Mouse (Mus musculus) limb, embryonic 15.5 days (tissue): ENCODE results near the gene B3gnt2. TPM values are rescaled to one million over a fixed set of nuclear protein-coding genes. Genes with fewer than 3 reads are reported as not detected.
"Not testable (repeated sequence)": the region's sequence is repeated elsewhere in the genome, so short reads cannot be mapped to it uniquely, and the experiment has no call there.

Source experiments
- ATAC-seq: fragments of 200-750 bp; cut with Nextera tagmentation; 2 replicates; pipeline ENCODE4 v1.8.0; 2017; ENCODE audit warnings: low read depth, moderate TSS enrichment; ENCODE audit not compliant: insufficient number of reproducible peaks, low FRiP score, low TSS enrichment
- H3K27ac ChIP-seq: fragments of 300-500 bp; sonication (generic); 2 replicates; pipeline ENCODE4 v1.5.1; 2015; ENCODE audit warnings: moderate library complexity, mild to moderate bottlenecking, inconsistent platforms
- H3K27me3 ChIP-seq: fragments of 300-500 bp; sonication (generic); 2 replicates; pipeline ENCODE4 v1.6.1; 2015; ENCODE audit warnings: inconsistent platforms
- H3K36me3 ChIP-seq: fragments of 300-500 bp; sonication (generic); 2 replicates; pipeline ENCODE4 v1.6.1; 2015; ENCODE audit warnings: inconsistent platforms
- H3K4me1 ChIP-seq: fragments of 300-500 bp; sonication (generic); 2 replicates; pipeline ENCODE4 v1.6.1; 2015; ENCODE audit warnings: inconsistent platforms
- H3K4me2 ChIP-seq: fragments of 300-500 bp; sonication (generic); 2 replicates; pipeline ENCODE4 v1.6.1; 2015; ENCODE audit warnings: mild to moderate bottlenecking, inconsistent platforms
- H3K4me3 ChIP-seq: fragments of 300-500 bp; sonication (generic); 2 replicates; pipeline ENCODE4 v1.5.1; 2015; ENCODE audit warnings: mild to moderate bottlenecking, inconsistent platforms
- H3K9ac ChIP-seq: fragments of 300-500 bp; sonication (generic); 2 replicates; pipeline ENCODE4 v1.6.1; 2015; ENCODE audit warnings: inconsistent platforms
- H3K9me3 ChIP-seq: fragments of 300-500 bp; sonication (generic); 2 replicates; pipeline ENCODE4 v1.6.1; 2016; ENCODE audit warnings: inconsistent platforms
- WGBS: fragments of 180-500 bp; shearing (Covaris S2); methylation state at CpG from one replicate; pipeline ENCODE4 v1.1.7; 2015; 5-methylcytosine and 5-hydroxymethylcytosine counted together
- polyA plus RNA-seq: library from polyadenylated mRNA; unstranded; fragments of >200 nt; fragmentation: Nextera tagmentation; extraction: Ambion mirVana; gene quantifications from 2 replicates; pipeline ENCODE4 v1.2.1, GENCODE M21; 2015

Gene B3gnt2
- polyA plus RNA-seq, 1 experiment from 2014 or later, result 11.6 TPM

DNA sequence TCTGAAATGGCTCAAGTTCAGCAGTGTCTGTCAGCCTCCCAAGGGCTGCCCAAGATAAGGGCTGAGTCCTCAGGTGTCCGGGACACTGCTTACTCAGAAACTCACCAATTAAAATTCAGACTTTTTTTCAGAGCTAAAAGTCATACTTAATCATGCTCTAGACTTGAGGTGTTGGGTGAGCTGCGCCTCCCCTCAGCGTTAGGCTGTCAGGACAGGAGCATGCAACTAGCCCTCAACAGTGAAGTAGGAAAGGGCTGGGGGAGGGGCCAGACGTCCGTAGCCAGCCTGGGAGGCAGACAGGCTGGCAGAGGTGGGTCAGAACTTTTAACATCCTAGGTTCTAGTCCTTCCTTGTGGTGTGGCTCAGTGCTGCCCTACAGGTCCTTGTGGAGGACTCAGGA, 108.2 kb downstream of the B3gnt2 start:
- Histone ChIP-seq H3K4me1 (no peaks in the 10 kb centered on the region), H3K9ac (no peak overlapping the region), H3K27ac (no peak overlapping the region), H3K4me2 (no peak overlapping the region), H3K9me3 (no peaks in the 10 kb centered on the region), H3K4me3 (no peak overlapping the region), H3K36me3 (no peaks in the 10 kb centered on the region), H3K27me3 (no peaks in the 10 kb centered on the region)
- no peak for ATAC-seq
- WGBS, result 32% methylated on average over 5 of the region's 5 CpGs

DNA sequence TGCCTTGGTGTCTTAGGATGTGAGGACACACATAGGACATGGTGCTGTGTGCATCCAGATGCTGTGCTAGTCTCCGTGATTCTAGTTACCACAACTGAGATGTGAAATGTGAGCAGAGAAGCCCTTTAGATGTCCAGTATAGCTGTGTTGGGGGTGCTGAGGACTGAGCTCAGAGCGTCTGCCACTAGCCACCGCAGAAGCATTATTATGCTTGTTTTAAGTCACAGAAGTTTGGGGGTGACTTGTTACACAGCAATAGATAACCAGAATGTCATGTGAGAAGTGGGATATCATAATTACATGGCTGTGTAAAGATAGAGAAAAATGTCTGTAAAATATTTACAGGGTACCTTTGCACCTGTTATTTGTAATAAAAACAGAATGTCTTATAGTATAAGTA, 109.2 kb downstream of the B3gnt2 start:
- no peak overlapping the region for H3K4me2 ChIP-seq
- 85% methylated on average over 3 of the region's 3 CpGs for WGBS

DNA sequence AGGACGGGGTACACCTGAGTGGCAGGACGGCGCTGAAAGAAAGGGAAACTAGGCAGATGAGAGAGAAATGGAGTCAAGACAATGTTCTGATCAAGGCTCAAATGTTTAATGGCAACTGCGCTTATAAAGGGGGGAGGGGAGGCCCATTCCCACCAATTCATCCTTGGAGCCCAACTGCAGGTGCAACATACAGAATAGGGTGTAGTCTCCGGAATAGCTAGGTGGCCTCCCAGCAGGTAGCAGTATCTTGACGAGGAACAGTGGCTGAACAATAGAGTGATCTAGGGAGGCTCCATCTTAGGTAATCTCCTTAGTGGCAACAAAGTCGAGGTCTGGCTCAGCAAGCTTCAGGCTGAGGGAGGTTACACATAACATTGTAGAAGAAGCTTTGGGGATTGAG, 113.4 kb downstream of the B3gnt2 start:
- no peak overlapping the region for H3K4me3 ChIP-seq
- no peak for ATAC-seq
- no peaks in the 10 kb centered on the region for H3K9me3 ChIP-seq
- no peak overlapping the region for H3K4me2 ChIP-seq
- no peaks in the 10 kb centered on the region for H3K36me3 ChIP-seq
- no peaks in the 10 kb centered on the region for H3K4me1 ChIP-seq
- H3K9ac ChIP-seq, result no peak overlapping the region
- WGBS, result 78% methylated on average over 7 of the region's 7 CpGs
- no peak overlapping the region for H3K27ac ChIP-seq
- H3K27me3 ChIP-seq, result no peaks in the 10 kb centered on the region

More for the DNA sequence above, 109.2 kb downstream of the B3gnt2 start:
- Histone ChIP-seq H3K9me3 (no peaks in the 10 kb centered on the region), H3K4me3 (no peak overlapping the region), H3K36me3 (no peaks in the 10 kb centered on the region), H3K27me3 (no peaks in the 10 kb centered on the region), H3K9ac (no peak overlapping the region), H3K4me1 (no peaks in the 10 kb centered on the region), H3K27ac (no peak overlapping the region)
- no peak for ATAC-seq

DNA sequence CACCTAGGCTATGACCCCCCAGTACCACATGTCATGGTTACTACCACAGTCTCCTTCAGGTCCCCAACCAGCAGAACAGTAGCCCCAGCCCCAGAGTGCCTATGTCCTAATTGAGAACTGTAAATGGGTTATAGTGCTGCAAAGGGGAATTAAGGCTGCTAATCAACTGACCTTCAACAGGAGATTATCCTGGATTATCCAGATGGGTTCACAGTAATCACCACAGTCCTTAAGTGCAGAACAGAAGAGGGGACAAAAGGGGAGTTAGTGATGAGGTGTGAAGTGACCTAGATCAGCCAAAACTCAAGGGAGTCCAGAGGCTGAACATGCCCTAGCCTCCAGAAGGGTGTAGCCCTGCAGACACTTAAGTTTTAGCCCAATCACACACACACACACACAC, 115.4 kb downstream of the B3gnt2 start:
- H3K9me3 ChIP-seq, result no peaks in the 10 kb centered on the region
- no peak for ATAC-seq
- H3K4me3 ChIP-seq, result no peak overlapping the region
- no peaks in the 10 kb centered on the region for H3K27me3 ChIP-seq
- no peaks in the 10 kb centered on the region for H3K36me3 ChIP-seq
- no peak overlapping the region for H3K9ac ChIP-seq
- H3K4me2 ChIP-seq, result no peak overlapping the region
- H3K4me1 ChIP-seq, result no peaks in the 10 kb centered on the region
- no peak overlapping the region for H3K27ac ChIP-seq

DNA sequence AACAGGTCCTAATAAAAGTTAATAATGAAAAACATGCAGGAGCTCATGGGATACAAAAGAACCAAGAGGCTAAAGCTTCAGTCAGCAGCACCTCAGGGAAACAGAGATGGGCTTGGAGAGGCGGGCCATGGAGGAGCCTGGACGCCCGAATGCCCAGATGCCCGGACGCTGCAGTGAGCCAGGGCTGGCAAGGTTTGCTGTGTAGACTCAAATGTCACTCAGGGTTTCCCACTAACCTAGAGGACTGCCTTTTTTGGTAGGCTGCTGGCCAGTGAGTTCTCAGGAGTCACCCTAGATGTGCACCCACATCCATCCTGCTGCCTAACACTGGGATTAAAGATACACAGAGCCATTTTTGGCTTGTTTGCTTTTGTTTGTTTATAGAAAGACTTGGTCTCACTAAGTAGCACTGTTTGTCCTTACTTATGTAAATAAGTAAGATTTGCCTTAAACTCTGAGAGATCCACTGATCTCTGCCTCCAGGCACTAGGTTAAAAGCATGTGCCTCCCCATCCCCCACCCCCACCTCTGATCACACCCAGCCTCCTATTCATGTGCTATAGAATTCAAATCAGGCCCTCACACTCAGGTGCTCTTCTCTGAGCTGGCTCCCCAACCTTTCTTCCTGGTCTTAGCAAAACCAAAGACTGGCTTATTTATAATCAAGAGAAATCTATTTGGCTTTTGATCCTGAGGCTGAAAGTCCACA, 117.0 kb downstream of the B3gnt2 start:
- WGBS, result 76% methylated on average over 5 of the region's 5 CpGs
- no peaks in the 10 kb centered on the region for H3K4me1 ChIP-seq
- no peak overlapping the region for H3K27ac ChIP-seq
- no peaks in the 10 kb centered on the region for H3K27me3 ChIP-seq
- no peaks in the 10 kb centered on the region for H3K36me3 ChIP-seq
- H3K9me3 ChIP-seq, result no peaks in the 10 kb centered on the region
- no peak overlapping the region for H3K9ac ChIP-seq
- H3K4me2 ChIP-seq, result no peak overlapping the region
- no peak for ATAC-seq
- H3K4me3 ChIP-seq, result no peak overlapping the region

DNA sequence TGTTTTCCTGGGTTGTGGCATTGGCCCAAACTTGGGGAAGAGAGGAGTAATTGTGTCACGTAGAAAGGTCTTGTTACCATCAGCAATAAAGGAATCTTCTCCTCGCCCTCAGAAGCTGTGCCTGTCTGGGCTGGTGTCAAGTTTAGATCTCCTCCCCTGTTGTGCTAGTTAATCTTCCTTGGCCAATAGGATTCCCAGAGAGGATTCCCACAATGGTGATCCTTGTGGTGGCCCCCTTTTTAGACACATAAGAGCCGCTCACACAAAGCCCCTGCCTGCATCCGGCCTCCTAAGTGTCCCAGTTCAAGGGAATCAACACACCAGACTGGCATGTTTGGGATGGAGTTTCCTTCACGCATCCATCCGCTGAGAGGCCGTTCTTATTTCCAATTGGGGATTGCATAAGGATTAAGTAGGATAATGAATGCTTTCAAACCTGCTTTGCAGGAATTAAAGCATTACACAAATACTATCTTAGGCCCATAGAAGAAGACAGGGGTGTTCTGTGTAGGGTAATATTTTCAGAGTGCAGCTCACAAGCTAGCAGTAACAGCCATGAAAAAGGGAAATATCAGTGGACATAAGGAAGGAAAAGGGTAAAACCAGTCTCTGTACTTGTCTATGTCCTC, 118.6 kb downstream of the B3gnt2 start:
- Histone ChIP-seq H3K4me2 (no peak overlapping the region), H3K9me3 (no peaks in the 10 kb centered on the region), H3K4me1 (no peaks in the 10 kb centered on the region), H3K4me3 (no peak overlapping the region), H3K36me3 (no peaks in the 10 kb centered on the region), H3K9ac (no peak overlapping the region), H3K27me3 (no peaks in the 10 kb centered on the region), H3K27ac (no peak overlapping the region)
- WGBS, result 54% methylated on average over 7 of the region's 7 CpGs
- no peak for ATAC-seq

DNA sequence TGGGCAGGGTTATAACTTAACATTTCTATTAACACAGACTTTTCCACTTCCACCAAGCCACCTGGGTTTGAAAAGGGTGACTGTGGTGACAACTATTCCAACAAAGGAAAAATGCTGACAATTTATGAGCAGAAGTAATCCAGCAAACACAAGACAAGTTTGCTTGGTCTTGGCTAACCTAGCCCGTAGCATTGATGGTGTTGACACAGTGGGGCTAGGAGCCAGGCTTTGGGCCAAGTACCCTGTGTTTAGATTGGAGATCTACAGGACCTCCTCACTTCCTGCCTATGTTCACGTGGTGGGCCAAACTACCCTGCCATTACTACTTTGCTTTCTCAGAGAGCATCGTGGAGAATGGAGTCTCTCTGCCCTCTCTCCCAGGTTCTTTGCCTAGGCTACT, 119.3 kb downstream of the B3gnt2 start:
- WGBS, result 63% methylated on average over 3 of the region's 3 CpGs
- no peak overlapping the region for H3K9ac ChIP-seq
- H3K36me3 ChIP-seq, result no peaks in the 10 kb centered on the region
- H3K4me2 ChIP-seq, result no peak overlapping the region
- no peak overlapping the region for H3K4me3 ChIP-seq
- H3K27me3 ChIP-seq, result no peaks in the 10 kb centered on the region
- no peak overlapping the region for H3K27ac ChIP-seq
- no peak for ATAC-seq
- H3K9me3 ChIP-seq, result no peaks in the 10 kb centered on the region
- no peaks in the 10 kb centered on the region for H3K4me1 ChIP-seq

DNA sequence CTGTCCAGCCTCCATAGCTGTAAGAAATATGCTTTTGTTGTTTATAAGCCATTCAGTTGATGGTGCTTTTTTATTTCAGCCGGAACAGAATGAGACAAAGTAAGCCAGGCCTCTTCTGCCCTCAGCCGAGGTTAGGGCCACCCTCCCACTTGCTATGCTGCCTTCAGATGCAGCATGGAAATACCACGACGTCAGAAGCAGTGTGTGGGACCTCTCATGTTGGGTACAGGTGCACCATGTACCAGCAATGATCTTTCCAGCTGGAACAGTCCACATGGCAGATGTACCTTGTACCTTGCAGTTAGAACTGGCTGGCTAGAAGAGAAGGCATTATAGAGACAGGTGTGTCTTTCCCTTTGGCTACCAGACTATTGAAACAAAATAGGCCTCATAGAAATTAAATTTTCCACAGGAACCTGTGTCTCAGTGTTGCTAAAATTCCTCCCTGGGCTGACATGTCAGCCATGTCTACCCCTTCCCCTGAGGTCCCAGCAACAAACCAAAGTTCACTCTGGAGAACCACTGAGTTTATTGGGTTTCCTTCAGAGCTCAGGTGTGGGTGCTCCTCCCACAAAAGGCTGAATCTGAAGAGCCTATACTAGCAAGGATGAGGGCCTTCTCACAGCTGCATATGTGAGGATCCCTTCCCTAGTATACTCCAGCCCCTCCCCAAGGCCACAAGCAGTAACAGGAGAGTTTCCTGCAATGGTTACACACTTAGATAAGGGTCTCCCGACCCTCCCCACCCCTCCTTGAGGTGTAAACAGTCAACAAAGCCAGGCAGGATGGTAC, 121.1 kb downstream of the B3gnt2 start:
- Histone ChIP-seq H3K4me3 (no peak overlapping the region), H3K36me3 (no peaks in the 10 kb centered on the region), H3K9ac (no peak overlapping the region), H3K4me1 (no peaks in the 10 kb centered on the region), H3K27ac (no peak overlapping the region), H3K9me3 (no peaks in the 10 kb centered on the region), H3K27me3 (no peaks in the 10 kb centered on the region), H3K4me2 (no peak overlapping the region)
- no peak for ATAC-seq
- WGBS, result 69% methylated on average over 5 of the region's 5 CpGs

DNA sequence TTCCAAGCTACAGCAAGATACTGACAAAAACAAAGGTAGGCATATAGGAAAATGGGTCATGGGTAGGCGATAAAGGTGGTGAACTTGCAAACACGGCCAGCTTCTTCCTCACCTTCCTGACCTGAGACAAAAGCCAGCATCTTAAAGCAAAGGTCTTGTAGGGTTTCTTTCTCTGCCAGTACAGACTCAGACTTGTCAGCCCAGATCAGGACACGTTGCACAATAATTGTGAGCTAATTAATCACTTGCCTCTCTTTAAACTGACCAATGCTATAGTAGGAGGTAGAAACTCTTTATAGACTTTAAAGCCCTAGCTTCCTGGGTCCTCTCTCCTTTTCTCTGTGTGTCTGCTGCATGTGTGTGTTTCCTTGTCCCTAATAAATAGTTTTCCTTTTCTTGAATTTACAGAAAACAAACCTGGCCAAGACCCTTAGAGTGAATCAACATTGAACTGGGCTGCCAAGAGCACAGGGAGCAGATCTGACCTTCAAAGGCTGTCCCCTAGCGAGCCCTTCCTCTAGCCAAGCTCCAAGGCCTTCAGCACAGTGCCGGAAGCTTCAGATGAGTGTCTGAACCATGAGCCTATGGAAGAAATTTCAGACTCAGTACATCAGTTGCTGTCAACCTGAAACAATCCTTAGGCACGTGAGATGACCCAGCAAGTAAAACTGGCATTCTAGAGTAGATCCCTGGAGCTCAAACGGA, 124.1 kb downstream of the B3gnt2 start:
- H3K27ac ChIP-seq, result no peak overlapping the region

DNA sequence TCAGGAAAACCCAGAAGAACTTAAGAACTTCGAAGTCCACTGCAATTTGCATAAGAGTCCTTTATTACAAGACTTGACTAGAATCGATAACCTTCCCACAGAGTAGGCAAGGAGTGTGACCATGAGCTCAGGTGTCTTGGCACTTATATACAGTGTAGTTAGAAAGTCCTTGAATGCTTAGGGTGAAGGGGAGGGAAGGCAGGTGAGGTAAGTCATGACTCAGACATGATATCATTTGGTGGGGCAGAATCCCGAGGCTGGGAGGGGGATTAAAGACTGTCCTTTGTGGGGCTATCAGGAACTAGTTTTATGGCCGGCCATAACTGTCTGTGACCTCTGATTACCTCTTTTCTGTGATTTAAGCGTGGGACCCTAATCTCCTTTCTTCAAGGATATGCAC, 125.6 kb downstream of the B3gnt2 start:
- ATAC-seq, H3K4me1 ChIP-seq, H3K4me3 ChIP-seq, H3K9me3 ChIP-seq, H3K36me3 ChIP-seq, H3K9ac ChIP-seq, H3K27me3 ChIP-seq, H3K4me2 ChIP-seq, H3K27ac ChIP-seq: not testable (repeated sequence)
- 62% methylated on average over 5 of the region's 5 CpGs for WGBS

More for the DNA sequence above, 124.1 kb downstream of the B3gnt2 start:
- no peaks in the 10 kb centered on the region for H3K4me1 ChIP-seq
- 83% methylated on average over 7 of the region's 7 CpGs for WGBS
- no peaks in the 10 kb centered on the region for H3K9me3 ChIP-seq
- no peaks in the 10 kb centered on the region for H3K27me3 ChIP-seq
- no peak overlapping the region for H3K4me3 ChIP-seq
- H3K4me2 ChIP-seq, result no peak overlapping the region
- no peak for ATAC-seq
- no peak overlapping the region for H3K9ac ChIP-seq
- no peaks in the 10 kb centered on the region for H3K36me3 ChIP-seq

DNA sequence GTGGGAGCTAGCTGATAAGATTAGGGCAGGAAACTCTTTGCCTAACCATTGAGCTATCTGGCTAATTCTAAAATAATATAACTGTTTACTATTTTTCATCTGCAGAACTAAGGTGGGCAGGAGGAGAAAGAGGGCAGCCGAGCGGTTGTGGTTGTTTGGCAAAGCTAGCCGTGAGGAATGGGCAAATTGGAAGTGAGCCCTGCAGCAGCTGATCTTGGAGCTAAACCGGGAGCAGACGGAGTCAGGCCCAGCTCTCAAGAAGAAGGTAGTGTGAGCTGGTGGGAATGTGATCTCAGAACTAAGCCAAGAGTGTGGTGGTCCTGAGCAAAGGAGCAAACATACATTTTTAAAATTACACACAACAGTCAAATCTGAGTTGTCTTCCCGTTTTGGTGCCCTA, 126.8 kb downstream of the B3gnt2 start:
- H3K27ac ChIP-seq, result no peak overlapping the region
- H3K27me3 ChIP-seq, result no peaks in the 10 kb centered on the region
- WGBS, result 85% methylated on average over 6 of the region's 6 CpGs
- no peaks in the 10 kb centered on the region for H3K9me3 ChIP-seq
- H3K4me2 ChIP-seq, result no peak overlapping the region
- H3K4me3 ChIP-seq, result no peak overlapping the region
- no peaks in the 10 kb centered on the region for H3K4me1 ChIP-seq
- no peaks in the 10 kb centered on the region for H3K36me3 ChIP-seq
- H3K9ac ChIP-seq, result no peak overlapping the region
- no peak for ATAC-seq

DNA sequence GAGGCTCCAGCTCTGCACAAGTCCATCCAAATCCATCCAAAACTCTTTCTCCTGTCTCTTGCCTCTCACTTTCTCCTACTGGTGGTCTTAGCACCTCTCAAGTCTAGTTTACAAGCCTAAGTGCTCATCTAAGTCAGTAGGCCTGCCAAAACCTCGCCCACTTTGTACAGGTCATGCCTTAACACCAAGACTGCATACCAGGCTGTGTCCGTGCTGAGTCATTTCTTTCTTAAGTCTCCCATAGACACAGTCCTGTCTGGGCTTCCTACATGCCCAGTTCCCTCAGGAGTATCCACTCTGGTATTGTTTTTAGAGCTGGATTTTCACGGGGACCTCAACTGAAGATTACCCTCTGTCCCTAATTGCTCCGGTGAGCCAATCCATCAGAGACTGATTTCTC, 127.9 kb downstream of the B3gnt2 start:
- no peak overlapping the region for H3K27ac ChIP-seq
- H3K36me3 ChIP-seq, result no peaks in the 10 kb centered on the region
- H3K9ac ChIP-seq, result no peak overlapping the region
- H3K4me2 ChIP-seq, result no peak overlapping the region
- WGBS, result 81% methylated on average over 4 of the region's 4 CpGs
- no peaks in the 10 kb centered on the region for H3K4me1 ChIP-seq
- no peaks in the 10 kb centered on the region for H3K27me3 ChIP-seq
- no peaks in the 10 kb centered on the region for H3K9me3 ChIP-seq
- no peak for ATAC-seq
- H3K4me3 ChIP-seq, result no peak overlapping the region
